Mouse (Mus musculus) forebrain, embryonic 12.5 days (tissue): ENCODE results near the gene Carhsp1. TPM values are rescaled to one million over a fixed set of nuclear protein-coding genes. Genes with fewer than 3 reads are reported as not detected.

ENCODE experiments used
- ATAC-seq: fragments of 200-750 bp; cut with Nextera tagmentation; 2 replicates; pipeline ENCODE4 v1.8.0; 2017; ENCODE audit warnings: moderate TSS enrichment; ENCODE audit not compliant: low FRiP score
- H3K27ac ChIP-seq: fragments of 300-500 bp; sonication (generic); 2 replicates; pipeline ENCODE4 v1.5.1; 2016; ENCODE audit warnings: mild to moderate bottlenecking
- H3K27me3 ChIP-seq: fragments of 300-500 bp; sonication (generic); 2 replicates; pipeline ENCODE4 v1.6.1; 2016; ENCODE audit warnings: mild to moderate bottlenecking
- H3K36me3 ChIP-seq: fragments of 300-500 bp; sonication (generic); replicated peaks from 2 replicates; pipeline ENCODE4 v1.6.1; 2016; ENCODE audit warnings: mild to moderate bottlenecking
- H3K4me1 ChIP-seq: fragments of 300-500 bp; sonication (generic); 2 replicates; pipeline ENCODE4 v1.6.1; 2016
- H3K4me2 ChIP-seq: fragments of 300-500 bp; sonication (generic); 2 replicates; pipeline ENCODE4 v1.6.1; 2016; ENCODE audit warnings: mild to moderate bottlenecking, moderate library complexity
- H3K4me3 ChIP-seq: fragments of 300-500 bp; sonication (generic); replicated peaks from 2 replicates; pipeline ENCODE4 v1.5.1; 2016; ENCODE audit warnings: mild to moderate bottlenecking
- H3K9ac ChIP-seq: fragments of 300-500 bp; sonication (generic); 2 replicates; pipeline ENCODE4 v1.6.1; 2016; ENCODE audit warnings: mild to moderate bottlenecking
- H3K9me3 ChIP-seq: fragments of 300-500 bp; sonication (generic); 2 replicates; pipeline ENCODE4 v1.6.1; 2016
- WGBS: fragments of 180-500 bp; shearing (Covaris S2); methylation state at CpG from one replicate; pipeline ENCODE4 v1.1.7; 2016; 5-methylcytosine and 5-hydroxymethylcytosine counted together
- polyA plus RNA-seq: library from polyadenylated mRNA; unstranded; fragments of >200 nt; fragmentation: Nextera tagmentation; extraction: Ambion mirVana; gene quantifications from 2 replicates; pipeline ENCODE4 v1.2.1, GENCODE M21; 2016

Gene Carhsp1
- polyA plus RNA-seq, 1 experiment from 2014 or later, result 191 TPM

- Histone ChIP-seq H3K27ac (no peak overlapping the region), H3K4me2 (no peak overlapping the region), H3K36me3 (peaks cover 60% of the 10 kb centered on the region), H3K9ac (no peak overlapping the region), H3K4me3 (no peak overlapping the region), H3K4me1 (no peaks in the 10 kb centered on the region), H3K27me3 (no peaks in the 10 kb centered on the region), H3K9me3 (no peaks in the 10 kb centered on the region)
- 83% methylated on average over 11 of the region's 11 CpGs for WGBS
- peak; percentile 47; the same call in 1 of the 2 replicates for ATAC-seq
Observed at GRCm38 (mm10) chr16:8686871-8687535, 15.0 kb upstream of the Carhsp1 start.

GRCm38 (mm10) chr16:8686121-8686870, 14.3 kb upstream of the Carhsp1 start:
- H3K27ac ChIP-seq, result no peak overlapping the region
- H3K4me2 ChIP-seq, result no peak overlapping the region
- peak; percentile 64; the same call in 1 of the 2 replicates for ATAC-seq
- no peak overlapping the region for H3K9ac ChIP-seq
- H3K4me3 ChIP-seq, result no peak overlapping the region
- H3K4me1 ChIP-seq, result no peaks in the 10 kb centered on the region
- 62% methylated on average over 7 of the region's 7 CpGs for WGBS
- peaks cover 53% of the 10 kb centered on the region for H3K36me3 ChIP-seq
- no peaks in the 10 kb centered on the region for H3K27me3 ChIP-seq
- no peaks in the 10 kb centered on the region for H3K9me3 ChIP-seq

- H3K4me1 ChIP-seq, result no peaks in the 10 kb centered on the region
- H3K9ac ChIP-seq, result no peak overlapping the region
- no peak overlapping the region for H3K27ac ChIP-seq
- no peak for ATAC-seq
- no peak overlapping the region for H3K4me3 ChIP-seq
- 89% methylated on average over 4 of the region's 4 CpGs for WGBS
- no peaks in the 10 kb centered on the region for H3K9me3 ChIP-seq
- H3K27me3 ChIP-seq, result no peaks in the 10 kb centered on the region
- no peak overlapping the region for H3K4me2 ChIP-seq
- peaks cover 41% of the 10 kb centered on the region for H3K36me3 ChIP-seq
Observed at GRCm38 (mm10) chr16:8685087-8685486, 13.1 kb upstream of the Carhsp1 start.

- WGBS, result 80% methylated on average over 5 of the region's 5 CpGs
- no peak for ATAC-seq
Observed at GRCm38 (mm10) chr16:8680470-8680869, 8.5 kb upstream of the Carhsp1 start, which contains the start of gene Gm5767. TSS of gene Gm5767 (plus strand) at chr16:8680770.

GRCm38 (mm10) chr16:8679780-8680179, 7.8 kb upstream of the Carhsp1 start:
- Histone ChIP-seq H3K4me1 (no peaks in the 10 kb centered on the region), H3K9ac (no peak overlapping the region), H3K9me3 (no peaks in the 10 kb centered on the region), H3K27me3 (no peaks in the 10 kb centered on the region), H3K4me3 (no peak overlapping the region), H3K27ac (no peak overlapping the region), H3K36me3 (peaks cover 5% of the 10 kb centered on the region; the same call in 1 of the 2 replicates), H3K4me2 (no peak overlapping the region)
- 95% methylated on average over 3 of the region's 3 CpGs for WGBS
- ATAC-seq, result no peak

More at GRCm38 (mm10) chr16:8680470-8680869, 8.5 kb upstream of the Carhsp1 start, which contains the start of gene Gm5767:
- Histone ChIP-seq H3K36me3 (peaks cover 8% of the 10 kb centered on the region; the same call in 1 of the 2 replicates), H3K9me3 (no peaks in the 10 kb centered on the region), H3K27me3 (no peaks in the 10 kb centered on the region), H3K4me2 (no peak within 1 kb of the TSS), H3K4me3 (no peak within 1 kb of the TSS), H3K9ac (no peak within 1 kb of the TSS), H3K4me1 (no peaks in the 10 kb centered on the region), H3K27ac (no peak within 1 kb of the TSS)

- no peaks in the 10 kb centered on the region for H3K36me3 ChIP-seq
- H3K4me1 ChIP-seq, result no peaks in the 10 kb centered on the region
- H3K4me3 ChIP-seq, result no peak overlapping the region
- no peaks in the 10 kb centered on the region for H3K9me3 ChIP-seq
- peaks cover 7% of the 10 kb centered on the region for H3K27me3 ChIP-seq
- H3K4me2 ChIP-seq, result no peak overlapping the region
- no peak overlapping the region for H3K9ac ChIP-seq
- ATAC-seq, result no peak
- 87% methylated on average over 4 of the region's 4 CpGs for WGBS
- H3K27ac ChIP-seq, result no peak overlapping the region
Observed at GRCm38 (mm10) chr16:8678676-8679075, 6.7 kb upstream of the Carhsp1 start.

GRCm38 (mm10) chr16:8678035-8678434, 6.1 kb upstream of the Carhsp1 start:
- H3K27ac ChIP-seq, result no peak overlapping the region
- WGBS, result 55% methylated on average over 5 of the region's 5 CpGs
- no peak for ATAC-seq

GRCm38 (mm10) chr16:8676800-8677199, 4.8 kb upstream of the Carhsp1 start:
- H3K36me3 ChIP-seq, result no peaks in the 10 kb centered on the region
- H3K4me2 ChIP-seq, result no peak overlapping the region
- H3K9ac ChIP-seq, result no peak overlapping the region
- peaks cover 14% of the 10 kb centered on the region for H3K27me3 ChIP-seq
- WGBS, result 50% methylated on average over 4 of the region's 4 CpGs
- no peaks in the 10 kb centered on the region for H3K4me1 ChIP-seq
- H3K27ac ChIP-seq, result no peak overlapping the region
- no peak overlapping the region for H3K4me3 ChIP-seq
- H3K9me3 ChIP-seq, result no peaks in the 10 kb centered on the region
- no peak for ATAC-seq

More at GRCm38 (mm10) chr16:8678035-8678434, 6.1 kb upstream of the Carhsp1 start:
- Histone ChIP-seq H3K4me3 (no peak overlapping the region), H3K27me3 (peaks cover 13% of the 10 kb centered on the region), H3K4me1 (no peaks in the 10 kb centered on the region), H3K9me3 (no peaks in the 10 kb centered on the region), H3K9ac (no peak overlapping the region), H3K36me3 (no peaks in the 10 kb centered on the region), H3K4me2 (no peak overlapping the region)

- 74% methylated on average over 2 of the region's 2 CpGs for WGBS
- ATAC-seq, result no peak
- Histone ChIP-seq H3K9me3 (no peaks in the 10 kb centered on the region), H3K27me3 (peaks cover 14% of the 10 kb centered on the region), H3K4me3 (no peak overlapping the region), H3K4me1 (0 out of 2 replicates have a peak, but pooled peaks cover under 1% of the 10 kb centered on the region), H3K27ac (no peak overlapping the region), H3K9ac (no peak overlapping the region), H3K36me3 (no peaks in the 10 kb centered on the region), H3K4me2 (no peak overlapping the region)
Observed at GRCm38 (mm10) chr16:8676228-8676627, 4.3 kb upstream of the Carhsp1 start.

GRCm38 (mm10) chr16:8675559-8675958, 3.6 kb upstream of the Carhsp1 start:
- no peaks in the 10 kb centered on the region for H3K36me3 ChIP-seq

GRCm38 (mm10) chr16:8674165-8674564, 2.2 kb upstream of the Carhsp1 start:
- Histone ChIP-seq H3K4me2 (no peak overlapping the region), H3K4me1 (peaks cover 21% of the 10 kb centered on the region), H3K4me3 (no peak overlapping the region), H3K9me3 (no peaks in the 10 kb centered on the region), H3K36me3 (0 out of 2 replicates have a peak, but pooled peaks cover under 1% of the 10 kb centered on the region), H3K27me3 (peaks cover 14% of the 10 kb centered on the region), H3K27ac (no peak overlapping the region), H3K9ac (no peak overlapping the region)
- no peak for ATAC-seq
- 6% methylated on average over 8 of the region's 8 CpGs for WGBS

More at GRCm38 (mm10) chr16:8675559-8675958, 3.6 kb upstream of the Carhsp1 start:
- Histone ChIP-seq H3K4me2 (no peak overlapping the region), H3K9ac (no peak overlapping the region), H3K9me3 (no peaks in the 10 kb centered on the region), H3K27me3 (peaks cover 14% of the 10 kb centered on the region), H3K27ac (no peak overlapping the region), H3K4me3 (no peak overlapping the region), H3K4me1 (peaks cover 7% of the 10 kb centered on the region)
- ATAC-seq, result no peak
- 82% methylated on average over 8 of the region's 8 CpGs for WGBS

GRCm38 (mm10) chr16:8673343-8673742, 1.4 kb upstream of the Carhsp1 start:
- WGBS, result 78% methylated on average over 6 of the region's 6 CpGs

More at GRCm38 (mm10) chr16:8673343-8673742, 1.4 kb upstream of the Carhsp1 start:
- Histone ChIP-seq H3K27me3 (peaks cover 14% of the 10 kb centered on the region), H3K4me2 (no peak overlapping the region), H3K9ac (no peak overlapping the region), H3K4me1 (peaks cover 29% of the 10 kb centered on the region), H3K27ac (no peak overlapping the region), H3K9me3 (no peaks in the 10 kb centered on the region), H3K36me3 (0 out of 2 replicates have a peak, but pooled peaks cover 5% of the 10 kb centered on the region), H3K4me3 (no peak overlapping the region)
- no peak for ATAC-seq
